13 mouse cellular contexts compared by ENCODE assay signal in genomic region chr16:94311416-94311815, GRCm38 (mm10). TPM values are rescaled to one million over a fixed set of nuclear protein-coding genes. Genes with fewer than 3 reads are reported as not detected.
DNase-seq lines count a peak whose midpoint lies in the region; ATAC-seq and TF ChIP-seq lines count a peak whose summit lies in the region.
"Had no signal": no experiment of that assay in that cellular context is flagged by ENCODE, and none has a peak within 500 bp of the region (broad histone marks: within the 10 kb centered on the region; RNA-seq: fewer than 3 reads in every experiment).

No protein-coding gene starts in this region.

- TF ChIP-seq EP300 in liver, postnatal 0 days (IDR thresholded peaks at IDR 0.05; ENCODE audit: low read depth), result no peak

- no peak for ATAC-seq in lung, embryonic 15.5 days (ENCODE audit: borderline replicate concordance, extremely low read depth, low FRiP score, low TSS enrichment)
- ATAC-seq in liver, postnatal 0 days, result no peak
- ATAC-seq in stomach, embryonic 16.5 days (ENCODE audit: insufficient read depth, low FRiP score), result no peak

- no peaks in the 10 kb centered on the region for H3K9me3 ChIP-seq in lung, embryonic 15.5 days
- no peaks in the 10 kb centered on the region for H3K9me3 ChIP-seq in liver, postnatal 0 days (ENCODE audit: low read length)
- no peaks in the 10 kb centered on the region for H3K9me3 ChIP-seq in stomach, embryonic 16.5 days (replicated peaks; ENCODE audit: control insufficient read depth, low read length)

- 47% methylated on average over 1 of the region's 1 CpGs for WGBS in lung, embryonic 15.5 days
- WGBS in lung, adult 2 months, result 67% methylated on average over 1 of the region's 1 CpGs
- 71% methylated on average over 1 of the region's 1 CpGs for WGBS in liver, postnatal 0 days (ENCODE audit: insufficient replicate concordance)
- 52% methylated on average over 1 of the region's 1 CpGs for WGBS in stomach, embryonic 16.5 days

- H3K4me1 ChIP-seq in lung, embryonic 15.5 days, result peaks cover 13% of the 10 kb centered on the region; the same call in 1 of the 2 replicates
- no peaks in the 10 kb centered on the region; the same call in 1 of the 2 replicates for H3K4me1 ChIP-seq in lung, adult 2 months (ENCODE audit: control insufficient read depth, insufficient read depth, low read length)
- H3K4me1 ChIP-seq in liver, postnatal 0 days (ENCODE audit: insufficient read depth), result peaks cover 7% of the 10 kb centered on the region; the same call in 1 of the 2 replicates
- H3K4me1 ChIP-seq in stomach, embryonic 16.5 days (ENCODE audit: control insufficient read depth, insufficient read depth, low read length), result 0 out of 2 replicates have a peak, but pooled peaks cover 8% of the 10 kb centered on the region

- H3K36me3 ChIP-seq in lung, embryonic 15.5 days, result no peaks in the 10 kb centered on the region
- H3K36me3 ChIP-seq in liver, postnatal 0 days (replicated peaks; ENCODE audit: insufficient read depth, low read length), result no peaks in the 10 kb centered on the region
- H3K36me3 ChIP-seq in stomach, embryonic 16.5 days (ENCODE audit: control insufficient read depth, insufficient read depth, low read length), result no peaks in the 10 kb centered on the region

- no peak overlapping the region for H3K27ac ChIP-seq in lung, embryonic 15.5 days
- no peak overlapping the region for H3K27ac ChIP-seq in liver, postnatal 0 days (ENCODE audit: low read depth)
- H3K27ac ChIP-seq in stomach, embryonic 16.5 days (ENCODE audit: low read length), result no peak overlapping the region

- no peak for TF ChIP-seq CTCF in lung, adult 2 months (IDR thresholded peaks at IDR 0.05; ENCODE audit: insufficient read depth, low read length)
- TF ChIP-seq CTCF in liver, postnatal 0 days (IDR thresholded peaks at IDR 0.05; ENCODE audit: low read depth), result no peak

- H3K4me2 ChIP-seq in lung, embryonic 15.5 days, result peak overlapping the region; percentile 83; the same call in 1 of the 2 replicates
- peak overlapping the region; percentile 91; the same call in 1 of the 2 replicates for H3K4me2 ChIP-seq in liver, postnatal 0 days (ENCODE audit: low read depth, low read length)
- H3K4me2 ChIP-seq in stomach, embryonic 16.5 days (ENCODE audit: low read depth, low read length), result peak overlapping the region; percentile 37; the same call in 1 of the 2 replicates

- no peak overlapping the region for H3K4me3 ChIP-seq in lung, embryonic 15.5 days
- H3K4me3 ChIP-seq in lung, adult 2 months (replicated peaks; ENCODE audit: extremely low read depth, low read depth, low read length), result no peak overlapping the region
- no peak overlapping the region for H3K4me3 ChIP-seq in liver, postnatal 0 days (ENCODE audit: low read depth, low read length)
- no peak overlapping the region for H3K4me3 ChIP-seq in stomach, embryonic 16.5 days (replicated peaks; ENCODE audit: low read length)

- no peak for TF ChIP-seq POLR2A in lung, adult 2 months (IDR thresholded peaks at IDR 0.05; ENCODE audit: borderline replicate concordance, extremely low read depth, low read depth, low read length)

- peak; percentile 57 for DNase-seq in cerebellum, adult 9-10 months
- DNase-seq in cerebellum, adult 11 months, result no peak
- DNase-seq in lung, adult 2 months, result no peak
- no peak for DNase-seq in liver, postnatal 0 days
- DNase-seq in urinary bladder, postnatal 4 days (ENCODE audit: low spot score in 2 of 2), result no peak
- DNase-seq in adrenal gland, adult 18-20 months (ENCODE audit: low spot score in 2 of 2), result no peak
- DNase-seq: adrenal gland, adult 8-10 months; gastrocnemius, postnatal 25 days; kidney, postnatal 14 days; lung, postnatal 10 days had no signal

- no peaks in the 10 kb centered on the region for H3K27me3 ChIP-seq in lung, embryonic 15.5 days
- no peaks in the 10 kb centered on the region for H3K27me3 ChIP-seq in liver, postnatal 0 days (ENCODE audit: insufficient read depth, low read length)
- no peaks in the 10 kb centered on the region for H3K27me3 ChIP-seq in stomach, embryonic 16.5 days (ENCODE audit: control insufficient read depth, insufficient read depth, low read length)

- H3K9ac ChIP-seq in lung, embryonic 15.5 days, result no peak overlapping the region
- H3K9ac ChIP-seq in liver, postnatal 0 days (replicated peaks), result no peak overlapping the region
- peak overlapping the region; percentile 51; the same call in 1 of the 2 replicates for H3K9ac ChIP-seq in stomach, embryonic 16.5 days (ENCODE audit: low read length)

RNA-seq across cellular contexts. Expression of gene Hlcs, which starts 2.0 kb away (rescaled TPM):
- 6.9 and 9.1 TPM in 2 replicates for polyA plus RNA-seq in lung, embryonic 15.5 days (2015; fragmentation: Nextera tagmentation; extraction: Ambion mirVana)
- polyA plus RNA-seq in lung, adult 2 months (2012; rRNA removed), result 8.9 and 9.5 TPM in 2 replicates
- 2.3 and 2.9 TPM in 2 replicates for polyA plus RNA-seq in liver, postnatal 0 days (2015; fragmentation: Nextera tagmentation; extraction: Ambion mirVana)
- 10.2 and 10.3 TPM in 2 replicates for polyA plus RNA-seq in stomach, embryonic 16.5 days (2015; fragmentation: Nextera tagmentation; extraction: Ambion mirVana)
- total RNA-seq in adrenal gland, adult 18-20 months (2021), result 10 to 100 TPM; 14.8 to 16.5 TPM

RNA-seq across cellular contexts. Expression of gene Ripply3, which starts 16.8 kb away (rescaled TPM):
- polyA plus RNA-seq in lung, embryonic 15.5 days (2015; fragmentation: Nextera tagmentation; extraction: Ambion mirVana), result 24.4 and 26.5 TPM in 2 replicates
- polyA plus RNA-seq in lung, adult 2 months (2012; rRNA removed), result 34.6 and 38.6 TPM in 2 replicates
- polyA plus RNA-seq in liver, postnatal 0 days (2015; fragmentation: Nextera tagmentation; extraction: Ambion mirVana), result 1.4 and 2.1 TPM in 2 replicates
- 7.0 and 8.3 TPM in 2 replicates for polyA plus RNA-seq in stomach, embryonic 16.5 days (2015; fragmentation: Nextera tagmentation; extraction: Ambion mirVana)
- total RNA-seq in adrenal gland, adult 18-20 months (2021), result 1 to 10 TPM; 5.1 to 5.3 TPM
- total RNA-seq: left cerebral cortex, postnatal 25 days had no signal

RNA-seq across cellular contexts. Expression of gene Ttc3, which starts 59.0 kb away (rescaled TPM):
- polyA plus RNA-seq in lung, embryonic 15.5 days (2015; fragmentation: Nextera tagmentation; extraction: Ambion mirVana), result 171 and 177 TPM in 2 replicates
- 25.9 and 26.5 TPM in 2 replicates for polyA plus RNA-seq in lung, adult 2 months (2012; rRNA removed)
- polyA plus RNA-seq in liver, postnatal 0 days (2015; fragmentation: Nextera tagmentation; extraction: Ambion mirVana), result 16.1 and 17.4 TPM in 2 replicates
- 156 and 161 TPM in 2 replicates for polyA plus RNA-seq in stomach, embryonic 16.5 days (2015; fragmentation: Nextera tagmentation; extraction: Ambion mirVana)
- 100 to 1,000 TPM in 1 of 2 experiments, 10 to 100 TPM in 1; 93.2 to 101 TPM for total RNA-seq in adrenal gland, adult 18-20 months (2021)

Comparison
In these comparisons a context has a peak if more than half of its experiments do, and no peak if none do; other contexts are left out.
1. H3K4me2 ChIP-seq: peak in every context shown above with its lines; median percentile 91 in liver, postnatal 0 days; 83 in lung, embryonic 15.5 days; 37 in stomach, embryonic 16.5 days.